Comparison of ENCODE assay signal across 19 mouse cellular contexts in genomic region chr1:182615465-182615864, GRCm38 (mm10). TPM values are rescaled to one million over a fixed set of nuclear protein-coding genes. Genes with fewer than 3 reads are reported as not detected.
DNase-seq lines count a peak whose midpoint lies in the region; ATAC-seq and TF ChIP-seq lines count a peak whose summit lies in the region.
"Had no signal": no experiment of that assay in that cellular context is flagged by ENCODE, and none has a peak within 500 bp of the region (broad histone marks: within the 10 kb centered on the region; RNA-seq: fewer than 3 reads in every experiment).

No protein-coding gene starts in this region.

- no peak overlapping the region for H3K27ac ChIP-seq in forebrain, postnatal 0 days (ENCODE audit: low read depth, low read length)
- no peak overlapping the region for H3K27ac ChIP-seq in forebrain, embryonic 16.5 days (ENCODE audit: low read length)
- no peak overlapping the region for H3K27ac ChIP-seq in layer of hippocampus, adult 2 months
- H3K27ac ChIP-seq in midbrain, postnatal 0 days (ENCODE audit: low read depth, low read length) = no peak overlapping the region
- H3K27ac ChIP-seq in midbrain, embryonic 10.5 days (replicated peaks) = no peak overlapping the region
- H3K27ac ChIP-seq in stomach, postnatal 0 days (replicated peaks) = no peak overlapping the region
- H3K27ac ChIP-seq: heart, embryonic 13.5 days; hindbrain, embryonic 15.5 days; liver, embryonic 15.5 days; neural tube, embryonic 13.5 days had no signal

- H3K4me1 ChIP-seq in forebrain, postnatal 0 days (ENCODE audit: insufficient read depth) = no peaks in the 10 kb centered on the region
- H3K4me1 ChIP-seq in forebrain, embryonic 16.5 days (replicated peaks; ENCODE audit: control insufficient read depth, insufficient read depth, low read length) = peaks cover 10% of the 10 kb centered on the region; the same call in 1 of the 2 replicates
- no peaks in the 10 kb centered on the region for H3K4me1 ChIP-seq in midbrain, postnatal 0 days (ENCODE audit: insufficient read depth, low read length)
- H3K4me1 ChIP-seq in midbrain, embryonic 10.5 days = peaks cover 36% of the 10 kb centered on the region
- H3K4me1 ChIP-seq in stomach, postnatal 0 days (replicated peaks; ENCODE audit: control insufficient read depth, insufficient read depth) = no peaks in the 10 kb centered on the region
- H3K4me1 ChIP-seq: heart, embryonic 13.5 days; liver, embryonic 15.5 days had no signal

- no peaks in the 10 kb centered on the region for H3K36me3 ChIP-seq in forebrain, postnatal 0 days (ENCODE audit: insufficient read depth)
- no peaks in the 10 kb centered on the region for H3K36me3 ChIP-seq in forebrain, embryonic 16.5 days (ENCODE audit: control insufficient read depth, insufficient read depth)
- H3K36me3 ChIP-seq in midbrain, postnatal 0 days (ENCODE audit: insufficient read depth, low read length) = no peaks in the 10 kb centered on the region
- H3K36me3 ChIP-seq in midbrain, embryonic 10.5 days = no peaks in the 10 kb centered on the region
- H3K36me3 ChIP-seq in stomach, postnatal 0 days (ENCODE audit: control insufficient read depth, insufficient read depth, low read length) = no peaks in the 10 kb centered on the region
- H3K36me3 ChIP-seq: heart, embryonic 13.5 days; hindbrain, embryonic 15.5 days; liver, embryonic 15.5 days; neural tube, embryonic 13.5 days had no signal

- no peaks in the 10 kb centered on the region for H3K9me3 ChIP-seq in forebrain, postnatal 0 days (ENCODE audit: low read length)
- H3K9me3 ChIP-seq in forebrain, embryonic 16.5 days (ENCODE audit: control insufficient read depth, low read length) = peaks cover 2% of the 10 kb centered on the region; the same call in 1 of the 2 replicates
- H3K9me3 ChIP-seq in midbrain, postnatal 0 days (ENCODE audit: low read length) = no peaks in the 10 kb centered on the region
- no peaks in the 10 kb centered on the region; the same call in 1 of the 2 replicates for H3K9me3 ChIP-seq in midbrain, embryonic 10.5 days (replicated peaks)
- H3K9me3 ChIP-seq in stomach, postnatal 0 days (ENCODE audit: control insufficient read depth, low read length) = no peaks in the 10 kb centered on the region
- H3K9me3 ChIP-seq: hindbrain, embryonic 15.5 days; liver, embryonic 15.5 days; neural tube, embryonic 13.5 days had no signal

- no peak for DNase-seq in forebrain, postnatal 0 days
- DNase-seq in layer of hippocampus, adult 2 months (ENCODE audit: low spot score in 2 of 2) = no peak
- DNase-seq in layer of hippocampus, postnatal 10 days (ENCODE audit: low spot score in 2 of 2) = no peak
- DNase-seq in midbrain, postnatal 0 days (ENCODE audit: low spot score) = no peak
- DNase-seq in midbrain, embryonic 10.5 days (ENCODE audit: low spot score) = no peak
- DNase-seq in stomach, postnatal 0 days (ENCODE audit: low spot score) = no peak
- no peak for DNase-seq in heart, postnatal 25 days (ENCODE audit: low spot score)
- DNase-seq: gastrocnemius, postnatal 14 days; retina, postnatal 1 day; spleen, adult 18-20 months had no signal

- WGBS in forebrain, postnatal 0 days = 43% methylated on average over 1 of the region's 1 CpGs
- WGBS in forebrain, embryonic 16.5 days = 52% methylated on average over 1 of the region's 1 CpGs
- WGBS in midbrain, postnatal 0 days = 38% methylated on average over 1 of the region's 1 CpGs
- 63% methylated on average over 1 of the region's 1 CpGs for WGBS in midbrain, embryonic 10.5 days
- 57% methylated on average over 1 of the region's 1 CpGs for WGBS in stomach, postnatal 0 days

- no peak overlapping the region for H3K4me3 ChIP-seq in forebrain, postnatal 0 days (ENCODE audit: low read depth, low read length)
- H3K4me3 ChIP-seq in forebrain, embryonic 16.5 days (replicated peaks; ENCODE audit: low read length) = no peak overlapping the region
- H3K4me3 ChIP-seq in layer of hippocampus, adult 2 months = no peak overlapping the region
- H3K4me3 ChIP-seq in midbrain, postnatal 0 days (ENCODE audit: low read depth, low read length) = no peak overlapping the region
- no peak overlapping the region for H3K4me3 ChIP-seq in midbrain, embryonic 10.5 days
- H3K4me3 ChIP-seq in stomach, postnatal 0 days (ENCODE audit: low read depth, low read length) = no peak overlapping the region
- H3K4me3 ChIP-seq: heart, embryonic 13.5 days; hindbrain, embryonic 15.5 days; liver, embryonic 15.5 days; neural tube, embryonic 13.5 days had no signal

- no peak overlapping the region for H3K9ac ChIP-seq in forebrain, postnatal 0 days
- H3K9ac ChIP-seq in forebrain, embryonic 16.5 days (replicated peaks; ENCODE audit: low read depth, low read length) = no peak overlapping the region
- no peak overlapping the region for H3K9ac ChIP-seq in midbrain, postnatal 0 days (replicated peaks; ENCODE audit: low read length, poor library complexity, severe bottlenecking)
- H3K9ac ChIP-seq in stomach, postnatal 0 days (ENCODE audit: low read length) = no peak overlapping the region
- H3K9ac ChIP-seq: heart, embryonic 13.5 days; hindbrain, embryonic 15.5 days; liver, embryonic 15.5 days; neural tube, embryonic 13.5 days had no signal

- peak; percentile 26 for TF ChIP-seq CTCF in forebrain, postnatal 0 days (IDR thresholded peaks at IDR 0.05; ENCODE audit: low read depth)
- TF ChIP-seq CTCF in layer of hippocampus, adult 2 months (conservative IDR thresholded peaks at IDR 0.05) = peak; percentile 61
- peak; percentile 52 for TF ChIP-seq CTCF in midbrain, postnatal 0 days (IDR thresholded peaks at IDR 0.05)
- peak; percentile 55 for TF ChIP-seq CTCF in stomach, postnatal 0 days (IDR thresholded peaks at IDR 0.05; ENCODE audit: low read depth)

- no peaks in the 10 kb centered on the region for H3K27me3 ChIP-seq in forebrain, postnatal 0 days (ENCODE audit: insufficient read depth, low read length)
- H3K27me3 ChIP-seq in forebrain, embryonic 16.5 days (replicated peaks; ENCODE audit: control insufficient read depth, insufficient read depth, low read length) = no peaks in the 10 kb centered on the region
- H3K27me3 ChIP-seq in midbrain, postnatal 0 days (ENCODE audit: insufficient read depth, low read length) = no peaks in the 10 kb centered on the region
- no peaks in the 10 kb centered on the region for H3K27me3 ChIP-seq in midbrain, embryonic 10.5 days (ENCODE audit: low read depth, poor library complexity, severe bottlenecking)
- no peaks in the 10 kb centered on the region for H3K27me3 ChIP-seq in stomach, postnatal 0 days (ENCODE audit: control insufficient read depth, insufficient read depth, low read length)
- H3K27me3 ChIP-seq: heart, embryonic 13.5 days; hindbrain, embryonic 15.5 days; liver, embryonic 15.5 days; neural tube, embryonic 13.5 days; Patski had no signal

- no peak overlapping the region for H3K4me2 ChIP-seq in forebrain, postnatal 0 days (ENCODE audit: low read depth)
- no peak overlapping the region for H3K4me2 ChIP-seq in forebrain, embryonic 16.5 days (ENCODE audit: low read length)
- no peak overlapping the region for H3K4me2 ChIP-seq in midbrain, postnatal 0 days (ENCODE audit: low read depth, low read length, poor library complexity, severe bottlenecking)
- no peak overlapping the region for H3K4me2 ChIP-seq in stomach, postnatal 0 days (replicated peaks; ENCODE audit: low read depth)
- H3K4me2 ChIP-seq: heart, embryonic 13.5 days; hindbrain, embryonic 15.5 days; liver, embryonic 15.5 days; midbrain, embryonic 11.5 days; neural tube, embryonic 13.5 days had no signal

- ATAC-seq in forebrain, postnatal 0 days = no peak
- ATAC-seq in forebrain, embryonic 16.5 days = no peak
- no peak for ATAC-seq in midbrain, postnatal 0 days (ENCODE audit: low FRiP score)
- no peak for ATAC-seq in stomach, postnatal 0 days (ENCODE audit: low FRiP score, low TSS enrichment)
- ATAC-seq: CD4-positive, CD25-positive, alpha-beta regulatory T cell, adult 4 months; forebrain, embryonic 14.5 days; Patski had no signal

- intact Hi-C loops in heart, postnatal 25 days (cut with DNase I) = no loop called here

- no peak for TF ChIP-seq EP300 in stomach, postnatal 0 days (optimal IDR thresholded peaks at IDR 0.05)

RNA-seq across cellular contexts. Expression of gene Capn8, which starts 50.7 kb away (rescaled TPM):
- not detected in 2 replicates for total RNA-seq in forebrain, postnatal 0 days (2014; rRNA removed)
- polyA plus RNA-seq in forebrain, postnatal 0 days (2015; fragmentation: Nextera tagmentation; extraction: Ambion mirVana) = 0.12 TPM in 1 of 2 replicates, not detected in the other
- 0.14 TPM in 1 of 2 replicates, not detected in the other for polyA plus RNA-seq in forebrain, embryonic 16.5 days (2015; fragmentation: Nextera tagmentation; extraction: Ambion mirVana)
- total RNA-seq in layer of hippocampus, adult 2 months (2021) = not detected
- total RNA-seq in layer of hippocampus, postnatal 10 days (2021) = not detected
- 0.28 TPM in 1 of 2 replicates, not detected in the other for total RNA-seq in midbrain, postnatal 0 days (2014; rRNA removed)
- 0.11 and 0.31 TPM in 2 replicates for polyA plus RNA-seq in midbrain, postnatal 0 days (2015; fragmentation: Nextera tagmentation; extraction: Ambion mirVana)
- polyA plus RNA-seq in midbrain, embryonic 10.5 days (2016; fragmentation: Nextera tagmentation; extraction: Ambion mirVana) = 0.05 and 0.09 TPM in 2 replicates
- polyA plus RNA-seq in stomach, postnatal 0 days (2015; fragmentation: Nextera tagmentation; extraction: Ambion mirVana) = 10.1 and 12.8 TPM in 2 replicates
- not detected for total RNA-seq in heart, postnatal 25 days (2021)
- total RNA-seq: gastrocnemius, postnatal 14 days had no signal
- polyA plus RNA-seq: CD4-positive, CD25-positive, alpha-beta regulatory T cell, adult 4 months; heart, embryonic 13.5 days; hindbrain, embryonic 15.5 days; liver, embryonic 15.5 days; midbrain, embryonic 11.5 days had no signal
